Mouse (Mus musculus) splenic B cell, adult 2 months (primary cell): ENCODE results near the gene Gm14743.
"Not testable (repeated sequence)": the region's sequence is repeated elsewhere in the genome, so short reads cannot be mapped to it uniquely, and the experiment has no call there.

Source experiments
- DNase-seq: peaks from one replicate; pipeline ENCODE4 v3.0.0-alpha.2; 2011; ENCODE audit warnings: low read depth, low spot score
- H3K27me3 ChIP-seq: 2 replicates; pipeline ENCODE4 v1.6.1; 2012; ENCODE audit warnings: mild to moderate bottlenecking, low read length, moderate library complexity, mixed read lengths; ENCODE audit not compliant: control insufficient read depth, poor library complexity, insufficient read depth, severe bottlenecking
- H3K36me3 ChIP-seq: 2 replicates; pipeline ENCODE4 v1.6.1; 2012; ENCODE audit warnings: mild to moderate bottlenecking, low read length, moderate library complexity, mixed read lengths; ENCODE audit not compliant: control insufficient read depth, poor library complexity, insufficient read depth, severe bottlenecking

The Gm14743 gene

DNA sequence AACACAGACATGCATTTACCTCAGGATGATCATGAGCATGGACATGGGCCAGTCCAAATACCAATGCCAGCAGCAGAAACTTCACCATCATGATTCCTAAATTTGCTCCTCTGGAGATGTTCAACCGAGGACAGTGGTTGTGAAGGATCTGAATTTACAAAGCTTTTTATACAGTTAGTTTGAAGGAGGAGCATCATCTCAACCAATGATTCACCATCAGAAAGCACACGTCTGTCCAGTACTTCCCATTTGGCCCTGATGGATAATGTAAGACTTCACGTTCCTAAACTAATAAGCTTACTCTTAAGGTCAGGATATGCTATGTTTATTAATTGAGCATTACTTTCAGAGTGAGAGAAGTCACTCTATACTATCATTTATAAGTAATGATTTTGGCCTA lies at the start of gene Gm14743:
Gene Gm14743, minus strand, starts transcription at position 101 of the 400 bp plus-strand sequence.
- H3K27me3 ChIP-seq, H3K36me3 ChIP-seq, DNase-seq: not testable (repeated sequence)

DNA sequence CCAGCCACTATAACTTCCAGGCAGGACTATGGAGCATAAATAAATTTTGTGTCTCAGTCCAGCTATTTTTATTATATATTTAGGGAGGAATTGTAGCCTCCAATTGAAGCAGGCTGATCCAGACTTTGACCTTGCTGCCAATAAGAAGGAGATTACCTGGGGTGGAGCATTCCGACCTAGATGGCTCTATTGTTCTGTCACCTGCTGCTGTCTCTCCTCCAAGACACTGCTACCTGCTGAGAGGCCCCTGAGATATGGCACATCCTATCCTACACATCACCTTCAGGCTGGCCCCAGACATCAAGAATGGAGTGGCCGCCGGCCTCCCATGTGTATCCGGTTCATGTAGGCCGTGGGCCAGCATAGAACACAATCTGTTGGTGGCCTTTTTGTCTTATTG lies 42.9 kb downstream of the Gm14743 start:
- Histone ChIP-seq H3K36me3 (no peaks in the 10 kb centered on the region), H3K27me3 (no peaks in the 10 kb centered on the region)
- DNase-seq = no peak

DNA sequence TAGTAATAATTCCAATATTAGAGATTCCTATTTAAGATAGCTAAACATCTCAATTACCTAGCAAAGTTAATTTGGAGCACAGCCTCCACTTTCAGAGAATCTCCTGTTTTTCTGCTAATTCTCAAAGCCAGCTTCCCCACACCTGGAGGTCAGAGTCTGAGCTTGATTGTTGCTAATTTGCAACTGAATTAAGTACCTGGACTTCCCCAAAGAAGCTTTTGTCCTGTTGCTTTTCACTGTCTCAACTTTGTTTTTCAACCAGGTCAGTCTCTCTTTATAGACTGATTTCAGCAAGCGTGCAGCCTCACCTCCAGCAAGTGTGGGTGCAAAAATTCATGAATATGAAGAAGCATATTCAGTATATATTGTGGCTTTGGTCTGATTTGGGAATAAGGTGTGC lies 43.5 kb downstream of the Gm14743 start:
- H3K36me3 ChIP-seq, DNase-seq: not testable (repeated sequence)

More for the DNA sequence above, 43.5 kb downstream of the Gm14743 start:
- not testable (repeated sequence) for H3K27me3 ChIP-seq
